Mouse (Mus musculus): ENCODE measurements around the gene Tmem242. TPM values are rescaled to one million over a fixed set of nuclear protein-coding genes. Genes with fewer than 3 reads are reported as not detected.

Tmem242 gene
- polyA plus RNA-seq (2015; fragmentation: Nextera tagmentation; extraction: Ambion mirVana) = 90.3 and 90.7 TPM in 2 replicates

DNA sequence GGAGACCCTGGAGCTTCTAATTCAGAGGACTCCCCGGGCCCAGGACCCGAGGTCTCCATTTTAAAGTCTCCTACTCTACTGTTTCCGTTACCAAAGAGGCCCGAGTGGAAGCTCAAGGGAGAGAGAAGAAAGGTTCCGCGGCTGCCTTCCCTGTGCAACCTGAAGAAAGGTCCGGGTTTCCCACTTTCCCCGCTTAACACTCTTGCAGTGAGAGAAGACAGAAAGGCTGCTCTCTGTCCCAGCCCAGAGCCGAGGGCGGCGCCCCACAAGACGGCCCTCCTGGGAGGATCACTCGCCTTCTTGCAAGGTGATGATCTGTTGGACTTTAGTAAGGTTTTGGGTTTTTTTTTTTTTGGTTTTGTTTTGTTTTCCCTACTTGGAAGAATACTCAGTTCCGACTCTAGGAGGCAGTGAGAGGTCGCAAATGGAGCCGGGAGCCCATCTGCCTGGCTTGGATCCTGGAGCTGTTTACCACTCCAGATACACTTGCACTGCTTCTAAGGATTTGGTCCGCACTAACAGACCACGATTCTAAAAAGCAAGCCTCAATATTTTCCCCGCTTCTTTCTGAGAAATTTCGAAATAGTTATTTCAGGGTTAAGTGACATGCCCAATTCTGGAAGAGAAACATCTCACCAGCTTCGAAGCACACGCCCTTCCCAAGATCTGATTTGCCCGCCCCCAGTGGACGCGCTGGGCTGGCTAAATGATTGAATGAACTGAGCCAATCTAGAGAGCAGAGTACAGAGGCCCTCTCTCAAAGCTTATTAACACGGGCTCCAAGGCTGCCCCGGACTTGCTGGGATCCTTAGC is at the start of gene Tmem242:
Tmem242 (minus strand) TSS at position 101 of the 813 bp plus-strand sequence.
- Histone ChIP-seq H3K4me1 (replicated peaks; ENCODE audit: control insufficient read depth, insufficient read depth, low read length) (no peaks in the 10 kb centered on the region), H3K4me2 (replicated peaks; ENCODE audit: low read depth) (peak within 1 kb of the TSS; percentile 71), H3K9ac (ENCODE audit: low read depth, low read length) (peak within 1 kb of the TSS; percentile 74), H3K27ac (ENCODE audit: low read depth, low read length) (peak within 1 kb of the TSS; percentile 83), H3K4me3 (ENCODE audit: low read depth, low read length) (peak within 1 kb of the TSS; percentile 75), H3K9me3 (ENCODE audit: control insufficient read depth) (no peaks in the 10 kb centered on the region), H3K27me3 (replicated peaks; ENCODE audit: control insufficient read depth, insufficient read depth, low read length) (no peaks in the 10 kb centered on the region), H3K36me3 (ENCODE audit: control insufficient read depth, insufficient read depth) (no peaks in the 10 kb centered on the region)
- TF ChIP-seq CTCF (IDR thresholded peaks at IDR 0.05; ENCODE audit: low read depth) = peak; percentile 79
- ATAC-seq = peak; percentile 89
- WGBS = under 1% methylated on average over 27 of the region's 27 CpGs

DNA sequence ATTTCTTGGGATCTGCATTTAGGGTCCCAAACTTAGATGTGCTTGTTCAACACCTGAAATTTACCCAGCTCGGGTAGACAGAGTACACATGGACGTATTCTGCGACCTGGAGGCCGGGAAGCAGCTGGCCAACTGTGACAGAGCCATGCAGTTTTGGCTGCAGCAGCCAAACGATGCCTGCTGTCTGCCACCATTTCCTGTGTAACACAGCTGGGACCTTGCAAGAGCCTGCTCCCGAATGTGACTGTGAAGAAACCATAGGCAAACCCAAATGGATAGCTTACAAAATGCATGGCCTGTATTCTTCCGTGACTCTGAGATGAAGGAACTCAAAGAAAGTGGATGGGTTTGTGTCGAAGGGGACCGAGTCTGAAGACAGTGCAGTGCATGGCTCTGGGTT is 48.1 kb upstream of the Tmem242 start:
- WGBS = 54% methylated on average over 9 of the region's 9 CpGs
- H3K27ac ChIP-seq (ENCODE audit: low read depth, low read length) = no peak overlapping the region

DNA sequence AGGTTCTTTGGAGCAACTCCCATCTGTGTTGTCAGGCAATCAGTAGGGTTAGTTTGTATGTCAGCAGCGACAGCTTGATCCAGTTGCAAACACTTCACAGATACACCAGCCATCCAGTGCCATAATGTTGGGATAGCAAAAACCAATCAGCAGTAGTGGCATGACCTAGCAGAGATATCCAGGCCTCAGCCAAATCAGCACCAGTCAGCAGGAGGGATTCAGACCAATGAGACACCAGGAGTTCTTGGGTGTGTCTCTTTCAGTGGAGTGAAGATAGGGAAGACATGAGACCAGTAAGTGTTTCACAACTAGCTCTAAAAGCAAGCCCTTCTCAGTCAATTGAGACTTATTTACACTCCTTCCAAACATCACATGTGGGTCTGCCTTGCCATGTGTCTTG is 44.6 kb upstream of the Tmem242 start:
- Histone ChIP-seq H3K27me3 (replicated peaks; ENCODE audit: control insufficient read depth, insufficient read depth, low read length) (no peaks in the 10 kb centered on the region), H3K27ac (ENCODE audit: low read depth, low read length) (no peak overlapping the region), H3K36me3 (ENCODE audit: control insufficient read depth, insufficient read depth) (no peaks in the 10 kb centered on the region), H3K9ac (ENCODE audit: low read depth, low read length) (no peak overlapping the region), H3K4me1 (replicated peaks; ENCODE audit: control insufficient read depth, insufficient read depth, low read length) (no peaks in the 10 kb centered on the region), H3K4me3 (ENCODE audit: low read depth, low read length) (no peak overlapping the region), H3K4me2 (replicated peaks; ENCODE audit: low read depth) (no peak overlapping the region), H3K9me3 (ENCODE audit: control insufficient read depth) (no peaks in the 10 kb centered on the region)
- WGBS = 69% methylated on average over 1 of the region's 1 CpGs
- TF ChIP-seq CTCF (IDR thresholded peaks at IDR 0.05; ENCODE audit: low read depth) = no peak
- ATAC-seq = no peak

More for the DNA sequence above, 48.1 kb upstream of the Tmem242 start:
- no peak for ATAC-seq
- Histone ChIP-seq H3K27me3 (replicated peaks; ENCODE audit: control insufficient read depth, insufficient read depth, low read length) (no peaks in the 10 kb centered on the region), H3K36me3 (ENCODE audit: control insufficient read depth, insufficient read depth) (no peaks in the 10 kb centered on the region), H3K4me3 (ENCODE audit: low read depth, low read length) (no peak overlapping the region), H3K4me1 (replicated peaks; ENCODE audit: control insufficient read depth, insufficient read depth, low read length) (0 out of 2 replicates have a peak, but pooled peaks cover 3% of the 10 kb centered on the region), H3K9me3 (ENCODE audit: control insufficient read depth) (no peaks in the 10 kb centered on the region), H3K9ac (ENCODE audit: low read depth, low read length) (no peak overlapping the region), H3K4me2 (replicated peaks; ENCODE audit: low read depth) (no peak overlapping the region)
- no peak for TF ChIP-seq CTCF (IDR thresholded peaks at IDR 0.05; ENCODE audit: low read depth)

DNA sequence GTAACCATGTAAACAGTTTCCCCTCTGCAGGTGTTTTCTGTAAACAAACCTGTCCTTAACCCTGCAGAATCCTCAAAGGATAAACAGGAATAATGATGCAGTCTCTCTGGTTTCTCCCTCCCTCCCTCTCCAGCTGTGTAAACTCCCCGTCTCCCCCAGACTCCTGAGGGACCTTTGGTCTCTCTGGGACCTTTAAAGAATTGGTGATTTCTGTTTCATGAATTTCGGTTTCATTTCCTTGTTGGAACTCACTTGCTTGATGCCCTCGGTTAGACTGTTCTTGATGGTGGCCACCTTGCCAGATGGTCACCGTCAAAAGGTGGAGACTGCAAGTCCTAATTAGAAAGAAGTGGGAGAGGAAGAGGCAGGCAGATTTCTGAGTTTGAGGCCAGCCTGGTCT is 43.4 kb upstream of the Tmem242 start:
- ATAC-seq = peak; percentile 68; the same call in 1 of the 2 replicates
- H3K27me3 ChIP-seq (replicated peaks; ENCODE audit: control insufficient read depth, insufficient read depth, low read length) = no peaks in the 10 kb centered on the region
- no peaks in the 10 kb centered on the region for H3K36me3 ChIP-seq (ENCODE audit: control insufficient read depth, insufficient read depth)
- TF ChIP-seq CTCF (IDR thresholded peaks at IDR 0.05; ENCODE audit: low read depth) = no peak
- H3K9ac ChIP-seq (ENCODE audit: low read depth, low read length) = no peak overlapping the region
- H3K27ac ChIP-seq (ENCODE audit: low read depth, low read length) = no peak overlapping the region
- WGBS = 40% methylated on average over 4 of the region's 4 CpGs
- H3K9me3 ChIP-seq (ENCODE audit: control insufficient read depth) = no peaks in the 10 kb centered on the region
- no peaks in the 10 kb centered on the region for H3K4me1 ChIP-seq (replicated peaks; ENCODE audit: control insufficient read depth, insufficient read depth, low read length)
- H3K4me3 ChIP-seq (ENCODE audit: low read depth, low read length) = no peak overlapping the region
- no peak overlapping the region for H3K4me2 ChIP-seq (replicated peaks; ENCODE audit: low read depth)

DNA sequence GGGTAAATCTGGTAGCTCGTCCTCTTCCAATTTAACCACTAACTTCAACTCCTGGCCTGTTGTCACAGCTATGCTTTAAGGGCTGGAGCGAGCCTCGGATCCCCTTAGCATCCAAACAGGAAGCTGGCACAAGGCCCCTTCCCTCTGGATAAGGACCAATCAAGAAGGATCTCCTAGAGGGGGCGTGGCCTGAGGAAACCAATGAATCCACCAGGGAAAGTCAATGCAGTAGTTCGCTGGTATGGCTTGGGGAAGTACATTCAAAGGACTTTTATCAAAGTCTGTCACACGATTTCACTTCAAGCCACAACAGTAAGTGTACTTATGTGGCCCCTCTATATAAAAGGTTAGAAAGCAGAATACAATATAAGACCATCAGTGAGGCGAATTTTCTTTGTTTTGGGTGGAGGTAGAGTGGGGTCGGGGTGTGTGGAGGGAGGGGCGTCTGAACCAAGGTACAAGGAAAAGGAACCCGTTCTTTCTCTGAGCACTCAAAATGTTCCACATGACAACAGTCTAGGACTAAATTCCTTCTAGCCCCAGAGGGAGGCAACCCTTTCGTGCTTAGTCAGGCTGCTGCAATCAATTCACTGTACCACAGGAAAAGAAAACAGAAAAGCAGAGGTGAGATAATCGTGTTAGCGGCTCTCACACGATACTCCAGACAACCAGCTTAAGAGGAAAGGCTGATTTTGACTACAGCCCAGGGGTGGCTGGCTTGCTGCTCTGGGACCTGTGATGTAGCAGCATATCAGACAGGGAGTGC is 36.1 kb upstream of the Tmem242 start:
- H3K4me3 ChIP-seq (ENCODE audit: low read depth, low read length) = no peak overlapping the region
- ATAC-seq = no peak
- H3K36me3 ChIP-seq (ENCODE audit: control insufficient read depth, insufficient read depth) = no peaks in the 10 kb centered on the region
- H3K27me3 ChIP-seq (replicated peaks; ENCODE audit: control insufficient read depth, insufficient read depth, low read length) = no peaks in the 10 kb centered on the region
- H3K4me2 ChIP-seq (replicated peaks; ENCODE audit: low read depth) = no peak overlapping the region
- H3K4me1 ChIP-seq (replicated peaks; ENCODE audit: control insufficient read depth, insufficient read depth, low read length) = no peaks in the 10 kb centered on the region
- 63% methylated on average over 14 of the region's 14 CpGs for WGBS
- H3K9ac ChIP-seq (ENCODE audit: low read depth, low read length) = no peak overlapping the region
- H3K9me3 ChIP-seq (ENCODE audit: control insufficient read depth) = no peaks in the 10 kb centered on the region
- no peak overlapping the region for H3K27ac ChIP-seq (ENCODE audit: low read depth, low read length)
- TF ChIP-seq CTCF (IDR thresholded peaks at IDR 0.05; ENCODE audit: low read depth) = no peak

DNA sequence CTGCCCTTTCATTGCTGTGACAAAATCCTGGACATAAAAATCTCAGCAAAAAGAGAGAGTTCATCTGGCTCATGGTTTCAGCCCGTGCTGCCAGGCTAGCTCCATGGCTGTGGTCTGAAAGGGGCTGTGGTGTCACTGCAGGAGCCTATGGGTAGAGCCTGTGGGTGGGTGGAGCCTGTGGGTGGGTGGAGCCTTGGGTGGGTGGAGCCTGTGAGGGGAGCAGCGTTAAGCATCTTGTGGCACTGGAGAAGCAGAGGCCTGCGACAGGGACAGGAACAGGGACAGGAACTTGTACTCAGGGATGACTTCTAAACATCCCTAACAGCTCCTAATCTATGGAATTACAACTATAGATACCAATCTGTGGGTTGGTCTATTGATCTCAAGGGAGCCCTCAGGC is 32.2 kb upstream of the Tmem242 start:
- ATAC-seq = no peak

More for the DNA sequence above, 32.2 kb upstream of the Tmem242 start:
- no peaks in the 10 kb centered on the region for H3K27me3 ChIP-seq (replicated peaks; ENCODE audit: control insufficient read depth, insufficient read depth, low read length)
- 39% methylated on average over 3 of the region's 3 CpGs for WGBS
- no peak overlapping the region for H3K27ac ChIP-seq (ENCODE audit: low read depth, low read length)
- no peaks in the 10 kb centered on the region for H3K9me3 ChIP-seq (ENCODE audit: control insufficient read depth)
- H3K9ac ChIP-seq (ENCODE audit: low read depth, low read length) = no peak overlapping the region
- no peak for TF ChIP-seq CTCF (IDR thresholded peaks at IDR 0.05; ENCODE audit: low read depth)
- no peak overlapping the region for H3K4me2 ChIP-seq (replicated peaks; ENCODE audit: low read depth)
- H3K4me1 ChIP-seq (replicated peaks; ENCODE audit: control insufficient read depth, insufficient read depth, low read length) = no peaks in the 10 kb centered on the region
- H3K36me3 ChIP-seq (ENCODE audit: control insufficient read depth, insufficient read depth) = no peaks in the 10 kb centered on the region
- H3K4me3 ChIP-seq (ENCODE audit: low read depth, low read length) = no peak overlapping the region
